Mouse (Mus musculus): ENCODE data around the gene Dazap2.
"Not testable (repeated sequence)": the region's sequence is repeated elsewhere in the genome, so short reads cannot be mapped to it uniquely, and the experiment has no call there.

Gene Dazap2

DNA sequence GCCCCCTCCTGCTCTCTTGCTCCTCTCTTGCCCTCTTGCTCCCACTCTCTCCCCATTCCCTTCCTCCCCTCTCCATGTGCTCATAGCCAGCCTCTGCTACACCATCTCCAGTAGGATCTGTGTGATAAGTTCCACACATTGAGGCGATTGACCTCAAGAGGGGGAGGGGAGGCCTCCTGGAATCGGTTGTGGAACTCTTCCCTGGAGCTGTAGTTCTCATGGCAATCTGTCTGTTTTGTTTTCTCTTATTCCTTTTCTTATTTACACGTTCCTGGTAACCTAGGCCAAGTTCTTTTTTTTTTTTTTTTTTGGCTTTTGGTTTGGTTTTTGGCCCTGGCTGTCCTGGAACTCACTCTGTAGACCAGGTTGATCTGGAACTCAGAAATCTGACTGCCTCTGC is 13.5 kb upstream of the Dazap2 start:
- in situ Hi-C loops (cut with MboI; ENCODE audit: unreplicated experiment in 2 of 2): no loop called here

GRCm38 (mm10) chr15:100606677-100607076 is 8.5 kb upstream of the Dazap2 start:
- in situ Hi-C loops (cut with MboI; ENCODE audit: unreplicated experiment in 2 of 2): not testable (repeated sequence)

DNA sequence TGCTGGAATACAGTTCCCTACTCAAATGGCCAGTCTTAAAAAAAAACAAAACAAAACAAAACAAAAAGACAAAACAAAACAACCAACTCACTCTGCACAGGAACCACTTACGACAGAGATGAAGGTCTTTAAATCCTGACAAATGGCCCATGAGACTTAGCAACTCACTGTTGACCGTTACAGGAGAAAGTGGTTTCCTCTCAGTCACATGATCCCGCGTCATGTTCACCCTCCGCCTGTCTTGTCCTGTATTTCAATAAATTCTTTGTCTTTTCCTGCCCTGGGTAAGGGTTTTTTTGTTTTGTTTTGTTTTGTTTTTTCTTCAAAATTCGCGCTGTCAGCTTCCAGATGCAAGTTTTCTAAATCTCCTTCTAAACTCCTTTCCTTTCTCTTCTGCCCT is 3.2 kb upstream of the Dazap2 start:
- in situ Hi-C loops (cut with MboI; ENCODE audit: unreplicated experiment in 2 of 2): loop anchor here (5.0 kb wide), 2 partner anchors 70 to 80 kb away; no protein-coding TSS in a partner anchor

DNA sequence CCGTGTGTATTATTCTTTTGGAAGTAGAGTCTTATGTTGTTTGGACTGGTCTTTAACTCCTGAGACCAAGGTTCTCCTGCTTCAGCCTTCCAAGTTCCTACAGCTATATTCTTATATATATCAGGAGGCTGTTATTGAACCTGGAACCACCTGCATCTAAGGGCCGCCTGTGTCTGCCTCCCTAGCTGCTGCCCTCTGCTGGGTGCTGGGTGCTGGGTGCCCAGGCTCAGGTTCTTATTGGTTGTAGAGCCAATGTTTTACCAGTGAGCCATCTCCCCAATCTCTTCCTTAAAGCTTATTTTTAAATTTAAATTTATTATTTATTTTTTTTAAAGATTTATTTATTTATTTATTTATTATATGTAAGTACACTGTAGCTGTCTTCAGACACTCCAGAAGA is 2.7 kb upstream of the Dazap2 start:
- in situ Hi-C loops (cut with MboI; ENCODE audit: unreplicated experiment in 2 of 2): loop anchor here (5.0 kb wide), 2 partner anchors 70 to 80 kb away; no protein-coding TSS in a partner anchor

GRCm38 (mm10) chr15:100613584-100613983 is 1.6 kb upstream of the Dazap2 start:
- in situ Hi-C loops (cut with MboI; ENCODE audit: unreplicated experiment in 2 of 2): loop anchor here (5.0 kb wide), 2 partner anchors 71 to 81 kb away; no protein-coding TSS in a partner anchor

- in situ Hi-C loops (cut with MboI; ENCODE audit: unreplicated experiment in 2 of 2): loop anchor here (5.0 kb wide), 2 partner anchors 72 to 82 kb away; no protein-coding TSS in a partner anchor
Observed at GRCm38 (mm10) chr15:100614218-100614995, 742 bp upstream of the Dazap2 start.

DNA sequence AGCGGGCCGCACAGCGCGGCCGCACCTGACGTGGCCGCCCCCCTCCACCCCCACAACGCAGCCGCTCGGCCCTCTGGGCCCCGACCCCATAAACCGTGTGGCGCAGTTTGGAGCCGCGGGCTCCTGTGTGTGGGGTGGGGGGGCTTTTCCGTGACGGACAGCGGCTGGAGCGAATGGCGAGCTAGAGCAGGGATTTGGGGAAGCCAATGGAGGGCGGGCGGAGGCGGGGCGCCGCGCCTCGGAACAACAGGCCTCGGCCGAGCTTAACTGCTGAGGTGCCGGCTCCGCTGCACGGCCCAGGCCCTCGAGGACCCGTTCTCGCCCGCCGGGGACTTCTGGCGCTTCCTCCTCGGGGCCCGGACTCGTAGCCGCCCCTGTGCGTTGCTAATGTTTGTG is 674 bp downstream of the Dazap2 start:
- in situ Hi-C loops (cut with MboI; ENCODE audit: unreplicated experiment in 2 of 2): no loop called here

DNA sequence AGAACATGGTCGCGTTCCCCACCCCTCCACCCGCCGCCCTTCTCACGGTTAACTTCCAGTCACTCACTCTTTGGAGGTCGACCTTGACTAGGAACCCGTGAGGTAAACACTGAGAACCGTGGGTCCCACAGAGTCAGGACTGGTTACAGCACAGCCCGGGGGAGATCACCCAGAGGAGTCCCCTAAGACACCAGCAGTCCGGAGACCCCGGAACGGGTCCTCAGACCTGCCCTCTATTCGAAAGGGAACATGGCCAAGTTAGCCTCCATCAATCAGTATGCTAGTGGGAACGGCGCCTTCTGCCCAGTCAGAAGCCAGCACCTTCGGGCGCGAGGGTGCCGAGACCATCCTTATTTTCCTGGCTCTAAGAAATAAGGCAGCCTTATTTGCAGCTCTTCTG is 1.1 kb downstream of the Dazap2 start:
- in situ Hi-C loops (cut with MboI; ENCODE audit: unreplicated experiment in 2 of 2): no loop called here

- in situ Hi-C loops (cut with MboI; ENCODE audit: unreplicated experiment in 2 of 2): no loop called here
Observed at GRCm38 (mm10) chr15:100619200-100619599, 4.1 kb downstream of the Dazap2 start.

DNA sequence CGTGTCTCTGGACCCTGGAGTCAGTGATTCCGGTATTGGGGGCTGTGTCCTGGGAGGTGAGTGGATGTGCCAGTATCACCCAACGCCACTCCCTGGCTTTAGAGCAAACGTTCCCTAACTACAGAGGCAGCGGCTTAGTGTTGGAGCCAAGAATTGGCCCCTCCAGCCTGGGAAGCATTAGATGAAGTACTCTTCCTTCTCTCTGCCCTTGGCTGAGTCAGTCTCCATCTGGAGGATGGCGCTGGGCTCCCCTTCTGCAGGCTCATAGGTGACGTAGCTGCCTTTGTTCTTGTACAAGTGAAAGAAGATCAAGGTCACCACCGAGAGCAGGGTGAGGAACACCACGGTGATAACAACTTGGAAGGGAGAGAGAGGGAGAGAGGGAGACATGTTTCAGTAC is 6.5 kb downstream of the Dazap2 start:
- in situ Hi-C loops (cut with MboI; ENCODE audit: unreplicated experiment in 2 of 2): not testable (repeated sequence)

DNA sequence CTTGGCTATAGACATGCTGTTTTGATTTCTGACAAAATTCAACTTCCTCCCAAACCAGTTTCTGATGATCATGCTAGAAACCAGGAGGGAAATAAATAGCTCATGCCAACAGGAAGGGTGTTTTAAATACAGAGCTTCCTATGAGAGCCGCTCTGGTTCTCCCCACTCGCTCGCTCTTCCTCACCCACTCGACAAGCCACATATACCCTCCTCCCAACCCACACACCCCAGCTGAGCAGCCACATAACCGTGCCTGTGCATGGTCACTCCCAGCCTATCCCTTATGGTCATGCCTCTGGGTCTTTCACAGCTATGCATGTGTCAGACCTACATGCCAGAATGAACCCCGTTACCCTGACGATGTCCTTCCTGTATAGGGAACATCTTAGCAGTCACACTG is 7.0 kb downstream of the Dazap2 start:
- in situ Hi-C loops (cut with MboI; ENCODE audit: unreplicated experiment in 2 of 2): no loop called here

GRCm38 (mm10) chr15:100623754-100624153 is 8.6 kb downstream of the Dazap2 start:
- in situ Hi-C loops (cut with MboI; ENCODE audit: unreplicated experiment in 2 of 2): no loop called here

DNA sequence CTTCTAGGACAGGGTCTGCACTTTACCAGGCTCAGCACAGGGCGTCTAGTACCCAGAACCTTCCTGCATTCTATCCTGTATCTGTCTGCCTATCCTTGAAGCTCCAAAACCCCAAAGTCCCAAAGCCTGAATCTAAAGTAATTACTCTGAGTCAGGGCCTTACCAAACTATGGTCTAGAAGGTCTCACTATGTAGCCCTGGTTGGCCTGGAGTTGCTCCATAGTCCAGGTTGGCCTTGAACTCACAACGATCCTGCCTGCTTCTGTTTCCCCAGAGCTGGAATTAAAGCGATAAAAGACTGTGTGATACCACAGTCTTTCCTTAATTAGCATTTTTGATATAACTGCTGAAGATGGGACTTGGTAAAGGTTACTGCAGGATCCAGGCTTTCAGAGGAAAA is 9.3 kb downstream of the Dazap2 start:
- in situ Hi-C loops (cut with MboI; ENCODE audit: unreplicated experiment in 2 of 2): no loop called here

- in situ Hi-C loops (cut with MboI; ENCODE audit: unreplicated experiment in 2 of 2): no loop called here
Observed at GRCm38 (mm10) chr15:100627287-100627686, 12.1 kb downstream of the Dazap2 start.

GRCm38 (mm10) chr15:100627774-100628370 is 12.7 kb downstream of the Dazap2 start:
- in situ Hi-C loops (cut with MboI; ENCODE audit: unreplicated experiment in 2 of 2): no loop called here

DNA sequence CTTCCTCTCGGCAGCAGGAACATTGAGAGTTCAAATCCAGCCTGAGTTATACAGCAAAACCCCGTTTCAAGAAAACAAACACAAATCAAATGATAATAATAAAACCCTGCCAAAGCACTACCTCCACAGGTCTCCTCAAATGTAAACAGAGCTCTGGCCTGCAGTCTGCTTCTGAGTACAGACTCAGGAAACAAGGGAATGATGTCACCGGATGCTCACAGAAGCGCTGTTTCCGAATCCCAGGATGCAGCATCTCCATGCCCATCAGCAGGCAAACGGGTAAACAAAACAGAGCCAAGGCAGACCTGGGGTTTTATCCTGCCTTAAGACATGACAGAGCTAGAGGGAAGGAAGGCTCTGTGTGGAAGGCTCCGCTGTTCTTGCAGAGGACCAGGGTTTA is 13.6 kb downstream of the Dazap2 start:
- in situ Hi-C loops (cut with MboI; ENCODE audit: unreplicated experiment in 2 of 2): no loop called here

- in situ Hi-C loops (cut with MboI; ENCODE audit: unreplicated experiment in 2 of 2): no loop called here
Observed at GRCm38 (mm10) chr15:100630126-100630525, 15.0 kb downstream of the Dazap2 start.

DNA sequence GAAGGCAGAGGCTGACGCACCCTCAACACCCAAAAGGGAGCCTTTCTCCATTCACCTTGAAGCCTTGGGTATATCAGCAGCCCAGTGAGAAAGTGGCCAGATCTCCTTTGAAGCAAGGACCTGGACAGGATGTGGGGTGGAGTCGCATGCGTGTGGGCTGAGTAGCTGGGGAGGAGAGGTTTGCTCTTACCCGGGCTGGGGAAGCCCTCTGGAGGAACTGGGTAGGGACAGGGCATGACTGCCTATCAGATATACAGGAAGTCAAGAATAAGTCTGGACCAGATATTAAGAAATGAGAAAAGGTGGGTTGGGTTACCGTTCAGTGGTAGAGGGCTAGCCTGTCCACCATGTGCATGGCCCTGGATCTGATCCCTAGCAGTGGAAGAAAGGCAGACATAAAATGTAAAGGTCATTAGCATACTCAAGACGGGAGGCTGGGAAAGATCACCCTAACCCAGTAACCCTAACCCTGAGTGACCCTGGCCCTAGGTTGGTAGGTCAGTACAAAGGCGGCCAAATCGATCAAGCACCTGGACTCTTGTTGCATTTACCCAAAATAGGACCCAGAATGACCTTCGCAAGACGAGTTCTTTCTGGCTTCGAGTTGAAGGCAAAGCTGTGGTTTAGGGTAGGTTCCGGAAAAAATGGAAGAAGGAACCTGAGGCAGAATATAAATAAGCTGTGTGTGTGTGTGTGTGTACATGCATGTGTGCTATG is 16.5 kb downstream of the Dazap2 start:
- in situ Hi-C loops (cut with MboI; ENCODE audit: unreplicated experiment in 2 of 2): no loop called here

- in situ Hi-C loops (cut with MboI; ENCODE audit: unreplicated experiment in 2 of 2): no loop called here
Observed at GRCm38 (mm10) chr15:100632323-100632722, 17.2 kb downstream of the Dazap2 start.

GRCm38 (mm10) chr15:100633341-100633740 is 18.2 kb downstream of the Dazap2 start:
- in situ Hi-C loops (cut with MboI; ENCODE audit: unreplicated experiment in 2 of 2): no loop called here

- in situ Hi-C loops (cut with MboI; ENCODE audit: unreplicated experiment in 2 of 2): no loop called here
Observed at GRCm38 (mm10) chr15:100635239-100635638, 20.1 kb downstream of the Dazap2 start.

All from v-Abl transformed pro-B cells (cell line).